Mouse (Mus musculus): Measurements from ENCODE around the gene Nt5m. TPM values are rescaled to one million over a fixed set of nuclear protein-coding genes. Genes with fewer than 3 reads are reported as not detected.
A peak's percentile ranks its signal among the peaks of the same experiment; 100 is the strongest.
"Not testable (repeated sequence)": the region's sequence is repeated elsewhere in the genome, so short reads cannot be mapped to it uniquely, and the experiment has no call there.

The Nt5m gene
- polyA plus RNA-seq, 1 experiment: 30.8 TPM

DNA sequence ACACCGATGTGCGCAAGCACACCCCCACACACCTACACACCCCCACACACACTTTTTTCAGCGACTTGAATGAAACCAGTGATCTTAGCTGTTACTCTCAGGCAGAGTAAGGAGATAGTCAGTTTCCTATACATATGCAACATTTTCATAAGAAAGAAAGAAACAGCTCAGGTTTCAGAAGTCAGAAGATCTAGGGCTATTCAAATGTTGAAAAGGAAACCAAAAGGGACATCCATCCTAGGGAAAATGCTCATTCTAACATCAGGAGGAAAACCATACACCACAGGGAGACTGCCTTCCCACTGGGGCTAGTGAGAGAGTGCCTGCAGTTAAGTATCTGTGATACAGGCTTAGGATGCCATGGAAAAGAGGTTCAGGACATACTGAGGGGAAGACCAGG lies 17.6 kb upstream of the Nt5m start:
- no peak overlapping the region for H3ac ChIP-seq (ENCODE audit: control insufficient read depth, insufficient read length)
- H3K27me3 ChIP-seq (ENCODE audit: control insufficient read depth, insufficient read depth, insufficient read length): no peaks in the 10 kb centered on the region
- H3K4me3 ChIP-seq: no peak overlapping the region
- H3K36me3 ChIP-seq (ENCODE audit: control insufficient read depth, insufficient read depth): peaks cover 76% of the 10 kb centered on the region
- H3K79me2 ChIP-seq (ENCODE audit: control insufficient read depth, insufficient read depth): no peaks in the 10 kb centered on the region
- TF ChIP-seq CEBPB (IDR thresholded peaks at IDR 0.05; ENCODE audit: insufficient read depth, poor library complexity, severe bottlenecking): no peak
- TF ChIP-seq REST (IDR thresholded peaks at IDR 0.05; ENCODE audit: insufficient read depth, insufficient read length): no peak
- no peak for TF ChIP-seq SRF (IDR thresholded peaks at IDR 0.05; ENCODE audit: control insufficient read depth, insufficient read length, low read depth)
- no peak for TF ChIP-seq MYOD1 (IDR thresholded peaks at IDR 0.05; ENCODE audit: control insufficient read depth in 1 of 3, insufficient read length in 2 of 3, low read depth in 2 of 3)
- no peak for TF ChIP-seq TCF3 (IDR thresholded peaks at IDR 0.05; ENCODE audit: insufficient read length, low read depth)
- TF ChIP-seq E2F4 (IDR thresholded peaks at IDR 0.05; ENCODE audit: insufficient read depth): no peak
- TF ChIP-seq MYOG (IDR thresholded peaks at IDR 0.05; ENCODE audit: control insufficient read depth in 1 of 3, insufficient read depth in 1 of 3, insufficient read length in 2 of 3, low read depth in 2 of 3): no peak
- TF ChIP-seq POLR2A (IDR thresholded peaks at IDR 0.05; ENCODE audit: insufficient read length, low read depth): no peak
- no peak for TF ChIP-seq POLR2AphosphoS2 (IDR thresholded peaks at IDR 0.05; ENCODE audit: insufficient read length, low read depth)
- no peak for TF ChIP-seq MAX (IDR thresholded peaks at IDR 0.05; ENCODE audit: low read depth)
- no peak for TF ChIP-seq USF1 (IDR thresholded peaks at IDR 0.05; ENCODE audit: low read depth)
- TF ChIP-seq TCF12 (IDR thresholded peaks at IDR 0.05; ENCODE audit: insufficient read depth, poor library complexity, severe bottlenecking): no peak
- no peak overlapping the region for H3K4me2 ChIP-seq (ENCODE audit: low read depth)

DNA sequence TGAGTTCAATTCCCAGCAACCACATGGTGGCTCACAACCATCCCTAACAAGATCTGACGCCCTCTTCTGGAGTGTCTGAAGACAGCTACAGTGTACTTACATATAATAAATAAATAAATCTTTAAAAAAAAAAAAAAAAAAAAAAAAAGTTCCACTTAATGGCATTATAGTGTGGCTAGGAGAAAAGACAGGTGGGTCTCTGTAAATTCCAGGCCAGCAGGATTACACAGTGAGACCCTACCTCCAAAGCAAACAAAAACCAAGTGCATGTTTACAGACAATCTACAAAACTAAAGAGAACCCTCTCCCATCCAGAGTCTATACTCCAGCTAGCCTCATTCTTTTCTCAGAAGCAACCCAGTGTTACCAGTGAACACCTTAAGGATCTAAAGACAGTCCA lies 1.5 kb upstream of the Nt5m start:
- H3K36me3 ChIP-seq (ENCODE audit: control insufficient read depth, insufficient read depth): peaks cover 17% of the 10 kb centered on the region
- H3K4me2 ChIP-seq (ENCODE audit: low read depth): peak overlapping the region; percentile 85
- H3K4me3 ChIP-seq; H3ac ChIP-seq (ENCODE audit: control insufficient read depth, insufficient read length); H3K27me3 ChIP-seq (ENCODE audit: control insufficient read depth, insufficient read depth, insufficient read length): not testable (repeated sequence)
- peaks cover 41% of the 10 kb centered on the region for H3K79me2 ChIP-seq (ENCODE audit: control insufficient read depth, insufficient read depth)

DNA sequence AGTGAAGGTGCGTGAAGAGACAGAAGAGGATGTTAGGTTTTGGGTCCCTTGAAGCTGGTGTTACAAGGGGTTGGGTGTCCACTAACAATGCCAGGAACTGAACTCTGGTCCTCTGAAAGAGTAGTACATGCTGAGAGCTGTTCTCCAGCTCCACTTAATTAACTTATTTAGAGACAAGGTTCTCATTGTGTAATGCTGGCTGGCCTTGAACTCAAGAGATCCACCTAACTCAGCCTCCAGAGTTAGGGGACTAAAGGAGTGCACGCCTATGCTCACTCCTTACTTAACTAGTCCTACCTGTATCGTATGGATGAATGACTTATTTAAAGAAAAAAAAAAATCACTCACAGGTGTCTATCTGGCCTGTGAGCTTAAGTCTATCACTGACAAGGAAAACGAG lies 821 bp upstream of the Nt5m start:
- Histone ChIP-seq H3K79me2 (ENCODE audit: control insufficient read depth, insufficient read depth) (peaks cover 41% of the 10 kb centered on the region), H3ac (ENCODE audit: control insufficient read depth, insufficient read length) (no peak overlapping the region), H3K27me3 (ENCODE audit: control insufficient read depth, insufficient read depth, insufficient read length) (no peaks in the 10 kb centered on the region), H3K36me3 (ENCODE audit: control insufficient read depth, insufficient read depth) (peaks cover 14% of the 10 kb centered on the region), H3K4me3 (peak overlapping the region; percentile 90), H3K4me2 (ENCODE audit: low read depth) (peak overlapping the region; percentile 85)
- TF ChIP-seq MYOD1 (IDR thresholded peaks at IDR 0.05; ENCODE audit: control insufficient read depth in 1 of 3, insufficient read length in 2 of 3, low read depth in 2 of 3) (no peak), MAX (IDR thresholded peaks at IDR 0.05; ENCODE audit: low read depth) (no peak), CEBPB (IDR thresholded peaks at IDR 0.05; ENCODE audit: insufficient read depth, poor library complexity, severe bottlenecking) (no peak), POLR2AphosphoS2 (IDR thresholded peaks at IDR 0.05; ENCODE audit: insufficient read length, low read depth) (no peak), TCF3 (IDR thresholded peaks at IDR 0.05; ENCODE audit: insufficient read length, low read depth) (no peak), USF1 (IDR thresholded peaks at IDR 0.05; ENCODE audit: low read depth) (no peak), TCF12 (IDR thresholded peaks at IDR 0.05; ENCODE audit: insufficient read depth, poor library complexity, severe bottlenecking) (no peak), MYOG (IDR thresholded peaks at IDR 0.05; ENCODE audit: control insufficient read depth in 1 of 3, insufficient read depth in 1 of 3, insufficient read length in 2 of 3, low read depth in 2 of 3) (no peak), REST (IDR thresholded peaks at IDR 0.05; ENCODE audit: insufficient read depth, insufficient read length) (no peak), E2F4 (IDR thresholded peaks at IDR 0.05; ENCODE audit: insufficient read depth) (no peak), POLR2A (IDR thresholded peaks at IDR 0.05; ENCODE audit: insufficient read length, low read depth) (no peak), SRF (IDR thresholded peaks at IDR 0.05; ENCODE audit: control insufficient read depth, insufficient read length, low read depth) (no peak)

- H3K36me3 ChIP-seq (ENCODE audit: control insufficient read depth, insufficient read depth): peaks cover 10% of the 10 kb centered on the region
- H3K4me2 ChIP-seq (ENCODE audit: low read depth): peak within 1 kb of the TSS; percentile 100
- H3K79me2 ChIP-seq (ENCODE audit: control insufficient read depth, insufficient read depth): peaks cover 33% of the 10 kb centered on the region
- peak within 1 kb of the TSS; percentile 62 for H3ac ChIP-seq (ENCODE audit: control insufficient read depth, insufficient read length)
- TF ChIP-seq POLR2AphosphoS2 (IDR thresholded peaks at IDR 0.05; ENCODE audit: insufficient read length, low read depth): peak; percentile 74
- no peak for TF ChIP-seq CEBPB (IDR thresholded peaks at IDR 0.05; ENCODE audit: insufficient read depth, poor library complexity, severe bottlenecking)
- no peak for TF ChIP-seq TCF12 (IDR thresholded peaks at IDR 0.05; ENCODE audit: insufficient read depth, poor library complexity, severe bottlenecking)
- peak; percentile 69 for TF ChIP-seq POLR2A (IDR thresholded peaks at IDR 0.05; ENCODE audit: insufficient read length, low read depth)
- TF ChIP-seq E2F4 (IDR thresholded peaks at IDR 0.05; ENCODE audit: insufficient read depth): no peak
- no peaks in the 10 kb centered on the region for H3K27me3 ChIP-seq (ENCODE audit: control insufficient read depth, insufficient read depth, insufficient read length)
- peak within 1 kb of the TSS; percentile 90 for H3K4me3 ChIP-seq
These were observed 346 bp downstream of the Nt5m start, which contains the start of gene Cops3 for GRCm38 (mm10) chr11:59839459-59840126. Gene Cops3 (minus strand): TSS chr11:59839838.

- no peaks in the 10 kb centered on the region for H3K36me3 ChIP-seq (ENCODE audit: control insufficient read depth, insufficient read depth)
These were observed 7.1 kb downstream of the Nt5m start for GRCm38 (mm10) chr11:59846311-59846710.

More at GRCm38 (mm10) chr11:59846311-59846710, 7.1 kb downstream of the Nt5m start:
- TF ChIP-seq TCF3 (IDR thresholded peaks at IDR 0.05; ENCODE audit: insufficient read length, low read depth): no peak
- TF ChIP-seq POLR2AphosphoS2 (IDR thresholded peaks at IDR 0.05; ENCODE audit: insufficient read length, low read depth): no peak
- no peak for TF ChIP-seq SRF (IDR thresholded peaks at IDR 0.05; ENCODE audit: control insufficient read depth, insufficient read length, low read depth)
- TF ChIP-seq REST (IDR thresholded peaks at IDR 0.05; ENCODE audit: insufficient read depth, insufficient read length): no peak
- no peak for TF ChIP-seq USF1 (IDR thresholded peaks at IDR 0.05; ENCODE audit: low read depth)
- TF ChIP-seq CEBPB (IDR thresholded peaks at IDR 0.05; ENCODE audit: insufficient read depth, poor library complexity, severe bottlenecking): no peak
- peaks cover 9% of the 10 kb centered on the region for H3K79me2 ChIP-seq (ENCODE audit: control insufficient read depth, insufficient read depth)
- no peak overlapping the region for H3K4me3 ChIP-seq
- no peak overlapping the region for H3K4me2 ChIP-seq (ENCODE audit: low read depth)
- H3K27me3 ChIP-seq (ENCODE audit: control insufficient read depth, insufficient read depth, insufficient read length): no peaks in the 10 kb centered on the region
- H3ac ChIP-seq (ENCODE audit: control insufficient read depth, insufficient read length): no peak overlapping the region
